Mouse (Mus musculus) megakaryocyte, embryonic 14.5 days (primary cell): ENCODE results near the gene Zfand6.

Experiments
- FLI1 ChIP-seq: IDR thresholded peaks from 2 replicates; pipeline ENCODE4 v1.6.1; 2012; ENCODE audit warnings: low read length, inconsistent platforms, mixed read lengths
- GATA1 ChIP-seq: IDR thresholded peaks from 3 replicates; pipeline ENCODE4 v1.6.1; 2012; ENCODE audit warnings: mixed read lengths, low read length, inconsistent platforms, borderline replicate concordance

DNA sequence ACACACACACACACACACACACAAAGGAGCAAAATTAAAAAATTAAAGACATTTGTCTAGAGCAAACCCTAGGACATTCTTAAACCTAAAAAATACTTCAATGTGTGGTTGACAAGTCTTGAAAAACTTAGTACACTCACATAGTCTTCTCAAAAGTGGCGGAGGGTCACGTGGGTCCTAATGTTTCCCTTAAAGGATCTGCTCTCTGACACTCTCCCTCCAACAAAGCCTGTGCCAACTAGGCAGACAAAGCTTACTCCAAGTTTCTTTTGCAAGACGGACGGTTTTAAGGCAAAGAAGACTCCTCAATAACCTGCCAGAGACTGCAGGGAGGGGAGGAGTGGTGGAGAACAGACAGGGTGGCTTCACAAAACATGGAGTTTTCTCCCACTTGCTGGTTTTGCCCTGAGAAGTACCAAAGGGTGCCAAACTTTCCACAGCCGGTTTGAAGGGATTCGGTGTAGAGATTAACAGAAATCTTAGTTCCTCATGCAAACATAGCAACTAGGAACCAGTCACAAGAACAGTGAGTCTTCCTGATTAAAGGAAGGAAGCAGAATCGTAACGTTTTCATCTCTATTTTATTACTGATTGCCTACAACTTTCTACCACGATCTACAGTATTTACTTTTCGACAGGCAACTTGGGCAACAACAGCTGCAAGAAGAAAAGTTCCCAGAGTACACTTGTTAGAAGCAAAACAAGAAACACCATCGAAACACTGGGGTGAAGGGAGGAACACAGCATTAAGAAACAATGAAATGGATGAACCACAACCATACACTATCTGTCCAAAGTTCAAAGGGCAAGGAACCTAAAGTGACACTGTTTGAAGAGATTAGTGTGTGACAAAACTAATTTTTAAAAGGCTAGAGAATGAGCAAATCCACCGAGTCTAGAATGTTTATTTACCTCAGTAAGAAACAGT lies 1.8 kb downstream of the Zfand6 start:
- TF ChIP-seq FLI1 (no peak), GATA1 (no peak)
